Mouse (Mus musculus) embryonic fibroblast, embryonic 13.5 days (primary cell): Measurements from ENCODE around the gene Il15.

Source experiments
- CTCF ChIP-seq: IDR thresholded peaks from 2 replicates; pipeline ENCODE4 v1.5.1; 2011; ENCODE audit warnings: mild to moderate bottlenecking, control low read depth, low read length, moderate library complexity, borderline replicate concordance; ENCODE audit not compliant: insufficient read depth
- POLR2A ChIP-seq: IDR thresholded peaks from 2 replicates; pipeline ENCODE4 v1.6.1; 2011; ENCODE audit warnings: low read depth, mild to moderate bottlenecking, control low read depth, low read length, moderate library complexity

GRCm38 (mm10) chr8:82281995-82282394 lies 121.0 kb downstream of the Il15 start:
- TF ChIP-seq CTCF (no peak), POLR2A (no peak)
